Mouse (Mus musculus) kidney, adult 11 months (tissue): Measurements from ENCODE around the gene Krtap17-1.

Experiments
- DNase-seq: peaks from one replicate; pipeline ENCODE4 v3.0.0; 2022

Gene Krtap17-1

DNA sequence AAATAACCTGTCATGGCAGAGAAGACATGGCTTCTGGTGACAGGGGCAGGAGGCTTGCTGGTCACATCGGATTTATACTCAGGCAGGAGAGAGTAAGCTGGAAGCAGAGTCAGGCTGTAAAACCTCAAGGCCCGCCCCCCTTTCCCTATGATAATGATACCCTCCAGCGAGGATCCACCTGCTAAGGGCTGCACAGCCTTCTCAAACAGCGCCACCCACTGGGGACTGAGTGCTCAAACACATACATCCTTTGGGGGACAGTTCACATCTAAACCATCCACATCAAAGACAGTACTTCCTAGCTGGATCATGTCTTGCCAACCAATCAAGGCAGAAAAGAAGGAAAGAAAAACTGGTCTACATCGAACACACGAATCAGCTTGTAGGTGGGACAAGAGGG is 29.6 kb downstream of the Krtap17-1 start:
- DNase-seq: no peak

DNA sequence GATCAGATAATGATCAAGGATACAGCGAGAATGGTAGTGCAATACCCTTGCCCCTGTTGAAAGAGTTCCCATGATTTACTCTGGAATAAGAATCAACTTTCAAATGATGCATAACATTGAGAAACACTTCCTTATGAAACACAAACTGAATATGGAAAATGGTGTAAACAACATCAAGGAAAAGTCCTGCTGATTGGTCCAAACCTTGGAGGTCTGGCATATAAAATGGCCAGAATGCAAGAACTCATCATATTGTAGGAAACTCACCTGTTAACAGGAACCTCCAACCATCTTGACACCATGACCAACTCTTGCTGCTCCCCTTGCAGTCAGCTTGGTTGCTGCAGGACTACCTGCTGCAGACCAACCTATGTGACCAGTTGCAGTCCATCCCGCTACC is 45.6 kb downstream of the Krtap17-1 start, which contains the start of gene Krtap9-5:
TSS of gene Krtap9-5 (plus strand) at position 301 of the 400 bp plus-strand sequence.
- no peak for DNase-seq
